Mouse (Mus musculus) ES-E14 (cell line): ENCODE measurements around the gene Rlbp1. TPM values are rescaled to one million over a fixed set of nuclear protein-coding genes. Genes with fewer than 3 reads are reported as not detected.

Experiments used
- DNase-seq: peaks from one replicate; pipeline ENCODE4 v3.0.0-alpha.2; 2013; ENCODE audit warnings: low read depth, low spot score
- H3K27ac ChIP-seq: 2 replicates; pipeline ENCODE4 v1.5.1; 2012; ENCODE audit warnings: low read depth, mild to moderate bottlenecking, low read length, moderate library complexity, mixed read lengths; ENCODE audit not compliant: poor library complexity, insufficient read depth, severe bottlenecking
- H3K36me3 ChIP-seq: 2 replicates; pipeline ENCODE4 v1.6.1; 2012; ENCODE audit warnings: mild to moderate bottlenecking, low read length, moderate library complexity, mixed read lengths; ENCODE audit not compliant: control insufficient read depth, poor library complexity, insufficient read depth, severe bottlenecking
- H3K4me1 ChIP-seq, 2 experiments: fragments of 150-350 bp in 1 of 2; sonication (generic) in 1 of 2; 2 replicates each; pipeline ENCODE4 v1.6.1; 2012; ENCODE audit warnings: low read length in 2 of 2, mild to moderate bottlenecking in 1 of 2, mixed read lengths in 1 of 2; ENCODE audit not compliant: control insufficient read depth in 2 of 2, insufficient read depth in 2 of 2, poor library complexity in 1 of 2
- H3K4me3 ChIP-seq, 2 experiments: fragments of 150-350 bp in 1 of 2; sonication (generic) in 1 of 2; 2 replicates each; pipeline ENCODE4 v1.5.1; 2012; ENCODE audit warnings: low read length in 2 of 2, low read depth in 1 of 2, mild to moderate bottlenecking in 1 of 2, mixed read lengths in 1 of 2; ENCODE audit not compliant: insufficient read depth in 1 of 2, poor library complexity in 1 of 2, severe bottlenecking in 1 of 2
- H3K9ac ChIP-seq: 2 replicates; pipeline ENCODE4 v1.6.1; 2012; ENCODE audit warnings: low read depth, mild to moderate bottlenecking, low read length, mixed read lengths; ENCODE audit not compliant: poor library complexity, insufficient read depth, severe bottlenecking
- H3K9me3 ChIP-seq: fragments of 150-350 bp; sonication (generic); 2 replicates; pipeline ENCODE4 v1.6.1; 2012; ENCODE audit warnings: low read depth, mild to moderate bottlenecking, low read length; ENCODE audit not compliant: control insufficient read depth, insufficient read depth
- CHD2 ChIP-seq: IDR thresholded peaks from 2 replicates; pipeline ENCODE4 v1.6.1; 2014; ENCODE audit warnings: mild to moderate bottlenecking, low read depth, low read length, inconsistent platforms
- HCFC1 ChIP-seq: IDR thresholded peaks from 2 replicates; pipeline ENCODE4 v1.6.1; 2012; ENCODE audit warnings: low read length, inconsistent platforms, borderline replicate concordance; ENCODE audit not compliant: insufficient read depth
- MAFK ChIP-seq: IDR thresholded peaks from 2 replicates; pipeline ENCODE4 v1.6.1; 2014; ENCODE audit warnings: mild to moderate bottlenecking, low read depth, low read length, inconsistent platforms; ENCODE audit not compliant: insufficient read depth
- ZC3H11A ChIP-seq: IDR thresholded peaks from 2 replicates; pipeline ENCODE4 v1.6.1; 2012; ENCODE audit warnings: low read depth, mild to moderate bottlenecking, inconsistent platforms, low read length, borderline replicate concordance
- ZNF384 ChIP-seq: IDR thresholded peaks from 2 replicates; pipeline ENCODE4 v1.6.1; 2012; ENCODE audit warnings: low read depth, low read length, inconsistent platforms
- in situ Hi-C, 2 experiments: fragments of 600-800 bp; cut with MboI; formaldehyde crosslinking; loops; one replicate each; pipeline ENCODE4 v1.15.1; 2025; ENCODE audit warnings: low sequenced_read_pairs in 2 of 2, inconsistent platforms in 1 of 2; ENCODE audit not compliant: unreplicated experiment in 2 of 2
- total RNA-seq: library from RNA; depleted of rRNA; stranded (reverse); fragments of 300-350 nt; gene quantifications from 2 replicates; pipeline ENCODE4 v1.2.3, GENCODE M21; 2012

Gene Rlbp1
- total RNA-seq, 1 experiment, result 5.9 TPM

DNA sequence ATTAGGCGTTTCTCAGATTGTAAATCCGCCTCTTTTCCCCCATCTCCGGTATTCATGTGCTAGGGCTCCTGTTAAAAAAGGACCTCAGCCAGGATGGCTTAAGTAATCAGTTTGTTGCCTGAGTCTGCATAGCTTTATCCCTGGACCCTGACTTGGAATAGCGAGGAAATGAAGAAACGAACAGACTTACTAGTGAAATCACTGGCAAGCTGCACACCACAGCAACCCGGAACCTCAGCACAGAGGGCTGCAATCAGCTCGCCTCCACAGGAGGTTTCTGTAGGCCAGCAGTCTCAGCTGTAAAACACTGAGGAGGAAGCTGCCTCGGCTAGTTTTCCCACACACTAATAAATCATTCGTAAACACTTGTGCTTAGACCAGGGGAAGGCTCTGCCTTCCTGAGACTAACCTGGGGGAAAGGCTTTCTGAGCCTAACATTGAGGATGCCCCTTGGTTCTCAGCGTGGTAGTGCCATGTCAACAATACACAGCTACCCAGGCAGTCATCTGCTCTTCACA lies 10.7 kb upstream of the Rlbp1 start:
- Histone ChIP-seq H3K4me3 (peak overlapping the region; percentile 32 to 41), H3K36me3 (peaks cover 2% of the 10 kb centered on the region; the same call in 1 of the 2 replicates), H3K4me1 (peaks cover 9 to 18% of the 10 kb centered on the region in 2 experiments; a peak in 3 of 4 replicates), H3K27ac (peak overlapping the region; percentile 89), H3K9ac (peak overlapping the region; percentile 63), H3K9me3 (no peaks in the 10 kb centered on the region)
- TF ChIP-seq ZC3H11A (no peak), ZNF384 (no peak), HCFC1 (no peak), CHD2 (no peak), MAFK (no peak)
- in situ Hi-C loops, result no loop called here
- DNase-seq, result no peak

DNA sequence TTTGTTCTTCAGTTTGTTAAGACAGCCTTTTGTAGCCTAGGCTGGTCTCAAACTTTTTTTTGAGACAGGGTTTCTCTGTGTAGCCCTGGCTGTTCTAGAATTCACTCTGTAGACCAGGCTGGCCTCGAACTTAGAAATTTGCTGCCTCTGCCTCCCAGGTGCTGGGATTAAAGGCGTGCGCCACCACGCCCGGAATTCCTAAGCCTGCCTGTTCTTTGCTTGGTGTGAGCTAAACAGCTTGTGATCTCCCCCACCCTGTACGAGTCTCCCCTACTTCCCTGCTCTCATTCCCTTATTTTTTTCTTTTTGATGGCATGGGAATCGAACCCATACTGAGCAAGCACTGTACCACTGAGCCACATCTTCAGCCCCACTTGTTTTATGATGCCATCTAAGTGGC lies 8.3 kb upstream of the Rlbp1 start:
- Histone ChIP-seq H3K4me3 (no peak overlapping the region), H3K9ac (no peak overlapping the region; the same call in 1 of the 2 replicates), H3K27ac (peak overlapping the region; percentile 89; the same call in 1 of the 2 replicates), H3K4me1 (peaks cover 13 to 16% of the 10 kb centered on the region in 2 experiments; a peak in 3 of 4 replicates), H3K9me3 (no peaks in the 10 kb centered on the region), H3K36me3 (peaks cover 2% of the 10 kb centered on the region; the same call in 1 of the 2 replicates)
- in situ Hi-C loops, result no loop called here
- TF ChIP-seq ZNF384, result no peak
- TF ChIP-seq HCFC1, result no peak
- TF ChIP-seq MAFK, result no peak
- TF ChIP-seq CHD2, result no peak
- TF ChIP-seq ZC3H11A, result no peak
- no peak for DNase-seq

DNA sequence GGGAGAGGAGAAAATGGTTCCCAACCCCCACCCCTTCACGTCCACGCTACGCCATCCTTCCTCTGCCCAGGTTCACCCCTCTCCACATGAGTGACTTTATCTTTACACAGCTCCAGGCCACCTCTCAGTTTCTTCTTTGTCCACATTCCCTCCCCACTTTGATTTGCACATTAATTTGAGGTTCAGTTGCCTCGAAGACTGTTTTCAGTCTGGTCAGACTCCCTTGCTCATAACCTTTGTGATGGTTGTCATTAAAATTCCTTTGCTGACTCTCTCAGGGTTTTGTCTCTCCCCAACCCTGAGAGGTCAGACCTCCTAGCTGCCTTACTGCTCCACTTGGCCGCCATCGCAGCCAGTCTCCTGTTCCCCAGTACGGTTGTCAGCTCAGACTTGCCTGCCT lies 7.8 kb upstream of the Rlbp1 start:
- in situ Hi-C loops, result no loop called here
- TF ChIP-seq ZNF384, result no peak
- no peak for TF ChIP-seq HCFC1
- TF ChIP-seq ZC3H11A, result no peak
- no peak for TF ChIP-seq MAFK
- no peak for TF ChIP-seq CHD2
- Histone ChIP-seq H3K9me3 (no peaks in the 10 kb centered on the region), H3K36me3 (peaks cover 2% of the 10 kb centered on the region; the same call in 1 of the 2 replicates), H3K4me1 (peaks cover 11 to 15% of the 10 kb centered on the region in 2 experiments; a peak in 3 of 4 replicates), H3K4me3 (peak overlapping the region; percentile 21 to 69; a peak in 3 of 4 replicates), H3K9ac (peak overlapping the region; percentile 69), H3K27ac (peak overlapping the region; percentile 89)
- no peak for DNase-seq

DNA sequence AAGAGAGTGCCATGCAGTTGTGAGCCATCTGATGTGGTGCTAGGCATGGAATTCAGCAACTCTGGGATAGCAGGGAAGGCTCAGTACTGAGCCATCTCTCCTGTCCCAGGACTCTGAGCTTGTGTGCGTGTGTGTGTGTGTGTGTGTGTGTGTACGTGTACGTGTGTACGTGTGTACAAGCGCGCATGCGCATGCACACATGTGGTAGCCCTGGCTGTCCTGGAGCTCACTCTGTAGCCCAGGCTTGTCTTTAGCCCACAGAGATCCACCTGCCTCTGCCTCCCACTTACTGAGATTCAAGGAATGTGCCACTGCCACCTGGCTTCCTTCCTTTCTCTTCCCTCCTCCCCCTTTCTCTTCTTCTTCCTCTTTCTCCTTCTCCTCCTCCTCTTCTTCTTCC lies 7.1 kb upstream of the Rlbp1 start:
- DNase-seq, result no peak
- Histone ChIP-seq H3K27ac (peak overlapping the region; percentile 89; the same call in 1 of the 2 replicates), H3K9ac (peak overlapping the region; percentile 34; the same call in 1 of the 2 replicates), H3K4me3 (peak overlapping the region; percentile 69 to 79), H3K36me3 (peaks cover 2% of the 10 kb centered on the region; the same call in 1 of the 2 replicates), H3K4me1 (peaks cover 14% of the 10 kb centered on the region in 2 experiments; a peak in 3 of 4 replicates), H3K9me3 (no peaks in the 10 kb centered on the region)
- no peak for TF ChIP-seq HCFC1
- TF ChIP-seq MAFK, result no peak
- TF ChIP-seq ZC3H11A, result no peak
- TF ChIP-seq ZNF384, result no peak
- no peak for TF ChIP-seq CHD2
- in situ Hi-C loops, result no loop called here
